Comparison of ENCODE assay signal across 11 mouse cellular contexts in the genomic region with DNA sequence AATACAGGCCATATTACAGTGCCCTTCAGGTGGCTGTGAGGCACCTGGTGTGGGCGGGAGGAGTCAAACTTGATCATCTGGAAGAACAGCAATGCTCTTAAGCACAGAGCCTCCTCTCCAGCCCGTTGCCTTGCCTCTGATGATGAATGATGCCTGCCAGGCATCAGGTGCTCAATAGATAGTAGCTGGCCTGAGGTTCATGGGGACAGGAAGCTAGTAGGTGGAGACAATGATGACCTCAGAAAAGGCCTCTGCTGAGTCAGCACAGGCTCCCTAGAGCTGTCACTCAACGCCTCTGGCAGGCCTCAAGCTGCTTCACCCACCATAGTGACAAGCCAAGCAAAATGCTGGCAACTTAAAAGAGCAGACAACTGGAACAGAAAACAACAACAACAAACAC. TPM values are rescaled to one million over a fixed set of nuclear protein-coding genes. Genes with fewer than 3 reads are reported as not detected.
DNase-seq lines count a peak whose midpoint lies in the region.
"Had no signal": no experiment of that assay in that cellular context is flagged by ENCODE, and none has a peak within 500 bp of the region (broad histone marks: within the 10 kb centered on the region; RNA-seq: fewer than 3 reads in every experiment).

No protein-coding gene starts in this region.

- intact Hi-C loops in heart, postnatal 14 days (cut with DNase I), result no loop called here

- DNase-seq in embryo, embryonic 10.5 days (ENCODE audit: low spot score), result peak; percentile 10
- no peak for DNase-seq in embryo, embryonic 9.5 days (ENCODE audit: extremely low spot score)
- peak; percentile 50 for DNase-seq in A20 (ENCODE audit: low read depth, low spot score)
- peak; percentile 14 to 43 for DNase-seq in adrenal gland, postnatal 36 days
- DNase-seq in mesoderm, embryonic 11.5 days (ENCODE audit: low read depth, low spot score), result peak; percentile 28
- DNase-seq in heart, postnatal 14 days, result no peak
- no peak for DNase-seq in lung, postnatal 25 days (ENCODE audit: low spot score)
- DNase-seq: cerebellum, postnatal 10 days; heart, adult 18-20 months; lung, postnatal 10 days; thymus, postnatal 36 days had no signal

RNA-seq across cellular contexts. Expression of gene Zfp710, which starts 36.9 kb away (rescaled TPM):
- total RNA-seq in adrenal gland, postnatal 36 days (2021), result 10 to 100 TPM; 14.2 to 15.5 TPM
- 10 to 100 TPM; 21.6 to 27.4 TPM for total RNA-seq in heart, postnatal 14 days (2021)

RNA-seq across cellular contexts. Expression of gene Arpin, which starts 52.6 kb away (rescaled TPM):
- total RNA-seq in adrenal gland, postnatal 36 days (2021), result 10 to 100 TPM; 15.2 to 21.2 TPM
- total RNA-seq in heart, postnatal 14 days (2021), result 10 to 100 TPM; 11.5 to 12.5 TPM

Comparison
In these comparisons a context has a peak if more than half of its experiments do, and no peak if none do; other contexts are left out.
1. DNase-seq: peak in embryo, embryonic 10.5 days (single experiment), A20 (single experiment), adrenal gland, postnatal 36 days (2 of 2) and mesoderm, embryonic 11.5 days (single experiment); none in embryo, embryonic 9.5 days (single experiment), heart, postnatal 14 days (0 of 2) and lung, postnatal 25 days (single experiment).